Mouse (Mus musculus) embryonic facial prominence, embryonic 12.5 days (tissue): ENCODE data around the gene Stpg2. TPM values are rescaled to one million over a fixed set of nuclear protein-coding genes. Genes with fewer than 3 reads are reported as not detected.

Experiments
- polyA plus RNA-seq: library from polyadenylated mRNA; unstranded; fragments of >200 nt; fragmentation: Nextera tagmentation; extraction: Ambion mirVana; gene quantifications from 2 replicates; pipeline ENCODE4 v1.2.1, GENCODE M21; 2016

Stpg2 gene
- polyA plus RNA-seq, 1 experiment from 2014 or later = 0.15 TPM

Other genes starting within 250 kb of the Stpg2 start
- 65.4 and 66.3 TPM in 2 replicates for gene Rap1gds1, start 130.5 kb upstream of the Stpg2 start, polyA plus RNA-seq